25 mouse cellular contexts compared by ENCODE assay signal in genomic region chr5:103560546-103560945, GRCm38 (mm10).
DNase-seq lines count a peak whose midpoint lies in the region; ATAC-seq and TF ChIP-seq lines count a peak whose summit lies in the region.
"Had no signal": no experiment of that assay in that cellular context is flagged by ENCODE, and none has a peak within 500 bp of the region (broad histone marks: within the 10 kb centered on the region; RNA-seq: fewer than 3 reads in every experiment).

No protein-coding gene starts in this region.

- intact Hi-C loops in left cerebral cortex, postnatal 14 days (cut with DNase I), result no loop called here

- peak; percentile 55 for DNase-seq in kidney, adult 11 months
- DNase-seq in kidney, adult 2 months, result peak; percentile 68
- DNase-seq in kidney, postnatal 10 days, result no peak
- DNase-seq in kidney, adult 9 months, result peak; percentile 70
- peak; percentile 41 to 58 for DNase-seq in kidney, postnatal 36 days
- DNase-seq in left cerebral cortex, postnatal 14 days (ENCODE audit: low spot score in 2 of 2), result no peak
- DNase-seq: adrenal gland, adult 8-10 months; adrenal gland, postnatal 14 days; adrenal gland, postnatal 36 days; B cell, adult 2 months; cerebellum, adult 11-12 months; cerebellum, adult 2 months; cerebellum, adult 9-10 months; cerebellum, postnatal 10 days; cerebellum, postnatal 25 days had no signal

- H3K9ac ChIP-seq in kidney, embryonic 15.5 days, result no peak overlapping the region
- no peak overlapping the region for H3K9ac ChIP-seq in kidney, embryonic 16.5 days (replicated peaks; ENCODE audit: low read length)
- H3K9ac ChIP-seq: embryonic facial prominence, embryonic 12.5 days; forebrain, embryonic 13.5 days had no signal

- TF ChIP-seq POLR2A in kidney, adult 2 months (IDR thresholded peaks at IDR 0.05; ENCODE audit: low read depth, low read length), result no peak

- ATAC-seq in kidney, embryonic 15.5 days (replicated peaks; ENCODE audit: low FRiP score), result no peak
- no peak for ATAC-seq in kidney, embryonic 16.5 days (ENCODE audit: low FRiP score, low TSS enrichment)
- ATAC-seq: activated CD4-positive, CD25-positive, alpha-beta regulatory T cell, adult 4 months; CD4-positive, CD25-positive, alpha-beta regulatory T cell, adult 4 months; forebrain, embryonic 13.5 days; Patski had no signal

- TF ChIP-seq CTCF in kidney, adult 2 months (conservative IDR thresholded peaks at IDR 0.05; ENCODE audit: insufficient read depth, insufficient read length, low read depth, low read length), result no peak

- H3K36me3 ChIP-seq in kidney, embryonic 15.5 days, result peaks cover 92% of the 10 kb centered on the region
- peaks cover 12% of the 10 kb centered on the region for H3K36me3 ChIP-seq in kidney, adult 2 months (ENCODE audit: control insufficient read depth, insufficient read depth, low read length)
- H3K36me3 ChIP-seq in kidney, embryonic 16.5 days (ENCODE audit: insufficient read depth, low read length), result peaks cover 79% of the 10 kb centered on the region
- H3K36me3 ChIP-seq: G1E had no signal

- H3K4me3 ChIP-seq in kidney, embryonic 15.5 days (replicated peaks), result no peak overlapping the region
- no peak overlapping the region for H3K4me3 ChIP-seq in kidney, adult 2 months (ENCODE audit: insufficient read depth, low read depth, low read length)
- no peak overlapping the region for H3K4me3 ChIP-seq in kidney, embryonic 16.5 days (ENCODE audit: low read length)
- H3K4me3 ChIP-seq: embryonic facial prominence, embryonic 10.5 days; embryonic facial prominence, embryonic 12.5 days; forebrain, embryonic 13.5 days had no signal

- WGBS in kidney, embryonic 15.5 days, result 97% methylated on average over 9 of the region's 9 CpGs
- 87% methylated on average over 9 of the region's 9 CpGs for WGBS in kidney, adult 2 months
- WGBS in kidney, embryonic 16.5 days, result 89% methylated on average over 9 of the region's 9 CpGs

- no peak overlapping the region for H3K4me2 ChIP-seq in kidney, embryonic 15.5 days
- H3K4me2 ChIP-seq in kidney, embryonic 16.5 days (replicated peaks; ENCODE audit: low read depth, low read length), result no peak overlapping the region
- H3K4me2 ChIP-seq: embryonic facial prominence, embryonic 12.5 days; forebrain, embryonic 13.5 days had no signal

- no peaks in the 10 kb centered on the region for H3K9me3 ChIP-seq in kidney, embryonic 15.5 days (replicated peaks)
- no peaks in the 10 kb centered on the region for H3K9me3 ChIP-seq in kidney, embryonic 16.5 days (ENCODE audit: low read length)
- H3K9me3 ChIP-seq: embryonic facial prominence, embryonic 10.5 days; embryonic facial prominence, embryonic 12.5 days; forebrain, embryonic 13.5 days had no signal

- H3K27me3 ChIP-seq in kidney, embryonic 15.5 days, result no peaks in the 10 kb centered on the region
- H3K27me3 ChIP-seq in kidney, adult 2 months (replicated peaks; ENCODE audit: control insufficient read depth, insufficient read depth, low read length), result no peaks in the 10 kb centered on the region
- no peaks in the 10 kb centered on the region for H3K27me3 ChIP-seq in kidney, embryonic 16.5 days (ENCODE audit: insufficient read depth, low read length)
- H3K27me3 ChIP-seq: CH12.LX; embryonic facial prominence, embryonic 12.5 days; forebrain, embryonic 13.5 days; Patski had no signal

- no peaks in the 10 kb centered on the region for H3K4me1 ChIP-seq in kidney, embryonic 15.5 days
- no peaks in the 10 kb centered on the region for H3K4me1 ChIP-seq in kidney, adult 2 months (ENCODE audit: control insufficient read depth, insufficient read depth, low read length)
- no peaks in the 10 kb centered on the region for H3K4me1 ChIP-seq in kidney, embryonic 16.5 days (ENCODE audit: insufficient read depth, low read length)
- H3K4me1 ChIP-seq: embryonic facial prominence, embryonic 10.5 days; embryonic facial prominence, embryonic 12.5 days; forebrain, embryonic 13.5 days had no signal

- no peak overlapping the region for H3K27ac ChIP-seq in kidney, embryonic 15.5 days
- no peak overlapping the region for H3K27ac ChIP-seq in kidney, adult 2 months (ENCODE audit: insufficient read depth, low read depth, low read length)
- H3K27ac ChIP-seq in kidney, embryonic 16.5 days (ENCODE audit: low read length), result no peak overlapping the region
- H3K27ac ChIP-seq: embryonic facial prominence, embryonic 10.5 days; embryonic facial prominence, embryonic 12.5 days; forebrain, embryonic 13.5 days had no signal

Comparison
In these comparisons a context has a peak if more than half of its experiments do, and no peak if none do; other contexts are left out.
1. DNase-seq: peak in kidney, adult 11 months (single experiment), kidney, adult 2 months (single experiment), kidney, adult 9 months (single experiment) and kidney, postnatal 36 days (2 of 2); none in kidney, postnatal 10 days (single experiment) and left cerebral cortex, postnatal 14 days (0 of 2).